19 mouse cellular contexts compared by ENCODE assay signal in genomic region chr8:121342931-121343330, GRCm38 (mm10).
DNase-seq lines count a peak whose midpoint lies in the region; ATAC-seq and TF ChIP-seq lines count a peak whose summit lies in the region.
"Had no signal": no experiment of that assay in that cellular context is flagged by ENCODE, and none has a peak within 500 bp of the region (broad histone marks: within the 10 kb centered on the region; RNA-seq: fewer than 3 reads in every experiment).

No protein-coding gene starts in this region.

- no peaks in the 10 kb centered on the region for H3K9me3 ChIP-seq in heart, embryonic 13.5 days
- no peaks in the 10 kb centered on the region for H3K9me3 ChIP-seq in midbrain, embryonic 10.5 days (replicated peaks)
- H3K9me3 ChIP-seq in midbrain, embryonic 16.5 days (replicated peaks; ENCODE audit: control insufficient read depth, low read length, poor library complexity, severe bottlenecking) = no peaks in the 10 kb centered on the region
- no peaks in the 10 kb centered on the region for H3K9me3 ChIP-seq in embryonic facial prominence, embryonic 13.5 days
- H3K9me3 ChIP-seq in limb, embryonic 14.5 days (ENCODE audit: control insufficient read depth, low read length) = no peaks in the 10 kb centered on the region
- no peaks in the 10 kb centered on the region for H3K9me3 ChIP-seq in neural tube, embryonic 15.5 days (replicated peaks)
- H3K9me3 ChIP-seq: heart, embryonic 15.5 days had no signal

- H3K36me3 ChIP-seq in heart, embryonic 13.5 days = no peaks in the 10 kb centered on the region
- H3K36me3 ChIP-seq in midbrain, embryonic 10.5 days = no peaks in the 10 kb centered on the region
- H3K36me3 ChIP-seq in midbrain, embryonic 16.5 days (ENCODE audit: control insufficient read depth, insufficient read depth, low read length) = no peaks in the 10 kb centered on the region
- H3K36me3 ChIP-seq in embryonic facial prominence, embryonic 13.5 days = no peaks in the 10 kb centered on the region
- H3K36me3 ChIP-seq in limb, embryonic 14.5 days (ENCODE audit: control insufficient read depth, insufficient read depth, low read length) = no peaks in the 10 kb centered on the region
- H3K36me3 ChIP-seq in neural tube, embryonic 15.5 days = no peaks in the 10 kb centered on the region
- H3K36me3 ChIP-seq: heart, embryonic 15.5 days had no signal

- H3K27ac ChIP-seq in heart, embryonic 13.5 days (replicated peaks) = peak overlapping the region; percentile 10
- H3K27ac ChIP-seq in midbrain, embryonic 10.5 days (replicated peaks) = peak overlapping the region; percentile 28; the same call in 1 of the 2 replicates
- H3K27ac ChIP-seq in midbrain, embryonic 16.5 days (ENCODE audit: low read length) = no peak overlapping the region
- H3K27ac ChIP-seq in embryonic facial prominence, embryonic 13.5 days = peak overlapping the region; percentile 35; the same call in 1 of the 2 replicates
- H3K27ac ChIP-seq in limb, embryonic 14.5 days (replicated peaks; ENCODE audit: low read depth, low read length) = no peak overlapping the region
- no peak overlapping the region for H3K27ac ChIP-seq in neural tube, embryonic 15.5 days (replicated peaks)
- H3K27ac ChIP-seq: gastrocnemius, adult 2 months; heart, embryonic 15.5 days; hindbrain, postnatal 0 days had no signal

- no peak overlapping the region for H3K4me2 ChIP-seq in heart, embryonic 13.5 days
- H3K4me2 ChIP-seq in midbrain, embryonic 16.5 days (ENCODE audit: low read length) = no peak overlapping the region
- peak overlapping the region; percentile 20 for H3K4me2 ChIP-seq in embryonic facial prominence, embryonic 13.5 days
- 0 out of 2 replicates have a peak overlapping the region, but pooled peaks have one; percentile 11 for H3K4me2 ChIP-seq in limb, embryonic 14.5 days (replicated peaks; ENCODE audit: low read depth, low read length, severe bottlenecking)
- no peak overlapping the region for H3K4me2 ChIP-seq in neural tube, embryonic 15.5 days
- H3K4me2 ChIP-seq: heart, embryonic 15.5 days; liver, embryonic 11.5 days had no signal

- H3K9ac ChIP-seq in heart, embryonic 13.5 days = no peak overlapping the region
- no peak overlapping the region for H3K9ac ChIP-seq in midbrain, embryonic 16.5 days (ENCODE audit: low read depth, low read length)
- peak overlapping the region; percentile 27; the same call in 1 of the 2 replicates for H3K9ac ChIP-seq in embryonic facial prominence, embryonic 13.5 days
- H3K9ac ChIP-seq in limb, embryonic 14.5 days (ENCODE audit: low read depth, low read length, severe bottlenecking) = no peak overlapping the region
- no peak overlapping the region for H3K9ac ChIP-seq in neural tube, embryonic 15.5 days (replicated peaks)
- H3K9ac ChIP-seq: heart, embryonic 15.5 days had no signal

- 38% methylated on average over 13 of the region's 13 CpGs for WGBS in heart, embryonic 13.5 days
- WGBS in midbrain, embryonic 10.5 days = 69% methylated on average over 13 of the region's 13 CpGs
- WGBS in midbrain, embryonic 16.5 days = 70% methylated on average over 13 of the region's 13 CpGs
- WGBS in embryonic facial prominence, embryonic 13.5 days = 12% methylated on average over 13 of the region's 13 CpGs
- WGBS in limb, embryonic 14.5 days = 13% methylated on average over 13 of the region's 13 CpGs
- 70% methylated on average over 13 of the region's 13 CpGs for WGBS in neural tube, embryonic 15.5 days

- peaks cover 13% of the 10 kb centered on the region; the same call in 1 of the 2 replicates for H3K27me3 ChIP-seq in heart, embryonic 13.5 days (replicated peaks)
- H3K27me3 ChIP-seq in midbrain, embryonic 10.5 days (ENCODE audit: low read depth, poor library complexity, severe bottlenecking) = no peaks in the 10 kb centered on the region
- H3K27me3 ChIP-seq in midbrain, embryonic 16.5 days (ENCODE audit: control insufficient read depth, insufficient read depth, low read depth, low read length) = no peaks in the 10 kb centered on the region
- 0 out of 2 replicates have a peak, but pooled peaks cover 10% of the 10 kb centered on the region for H3K27me3 ChIP-seq in embryonic facial prominence, embryonic 13.5 days
- H3K27me3 ChIP-seq in limb, embryonic 14.5 days (ENCODE audit: control insufficient read depth, insufficient read depth, low read length) = no peaks in the 10 kb centered on the region
- H3K27me3 ChIP-seq in neural tube, embryonic 15.5 days (replicated peaks) = no peaks in the 10 kb centered on the region
- H3K27me3 ChIP-seq: heart, embryonic 15.5 days had no signal

- peaks cover 33% of the 10 kb centered on the region for H3K4me1 ChIP-seq in heart, embryonic 13.5 days
- H3K4me1 ChIP-seq in midbrain, embryonic 10.5 days = 0 out of 2 replicates have a peak, but pooled peaks cover 10% of the 10 kb centered on the region
- H3K4me1 ChIP-seq in midbrain, embryonic 16.5 days (ENCODE audit: control insufficient read depth, insufficient read depth, low read length) = no peaks in the 10 kb centered on the region
- H3K4me1 ChIP-seq in embryonic facial prominence, embryonic 13.5 days = peaks cover 36% of the 10 kb centered on the region
- H3K4me1 ChIP-seq in limb, embryonic 14.5 days (ENCODE audit: control insufficient read depth, insufficient read depth, low read length) = peaks cover 6% of the 10 kb centered on the region
- H3K4me1 ChIP-seq in neural tube, embryonic 15.5 days = peaks cover 11% of the 10 kb centered on the region; the same call in 1 of the 2 replicates

- no peak for ATAC-seq in heart, embryonic 13.5 days (ENCODE audit: extremely low read depth, insufficient number of reproducible peaks, low FRiP score, low TSS enrichment)
- no peak for ATAC-seq in midbrain, embryonic 16.5 days
- ATAC-seq in embryonic facial prominence, embryonic 13.5 days (ENCODE audit: insufficient number of reproducible peaks, insufficient read depth, low FRiP score, low TSS enrichment, low read depth) = no peak
- no peak for ATAC-seq in limb, embryonic 14.5 days (ENCODE audit: low FRiP score, low read depth)
- ATAC-seq in neural tube, embryonic 15.5 days (ENCODE audit: low FRiP score) = no peak
- ATAC-seq: hindbrain, postnatal 0 days; intestine, postnatal 0 days had no signal

- H3K4me3 ChIP-seq in heart, embryonic 13.5 days = no peak overlapping the region
- H3K4me3 ChIP-seq in midbrain, embryonic 10.5 days = no peak overlapping the region
- H3K4me3 ChIP-seq in midbrain, embryonic 16.5 days (ENCODE audit: low read depth, low read length) = no peak overlapping the region
- no peak overlapping the region for H3K4me3 ChIP-seq in embryonic facial prominence, embryonic 13.5 days
- no peak overlapping the region for H3K4me3 ChIP-seq in limb, embryonic 14.5 days (replicated peaks; ENCODE audit: low read length)
- no peak overlapping the region for H3K4me3 ChIP-seq in neural tube, embryonic 15.5 days (replicated peaks)
- H3K4me3 ChIP-seq: gastrocnemius, adult 2 months; heart, embryonic 15.5 days had no signal

- no peak for TF ChIP-seq POLR2A in limb, embryonic 14.5 days (IDR thresholded peaks at IDR 0.05; ENCODE audit: borderline replicate concordance, extremely low read depth, insufficient read depth, insufficient read length)

- DNase-seq in heart, adult 11 months = no peak
- no peak for DNase-seq in midbrain, embryonic 10.5 days (ENCODE audit: low spot score)
- DNase-seq in limb, embryonic 14.5 days (ENCODE audit: low spot score) = no peak
- DNase-seq in right cerebral cortex, adult 18-20 months = no peak
- DNase-seq: adrenal gland, adult 2 months; cerebellum, adult 9-11 months; gastrocnemius, adult 2 months; lung, adult 18-20 months; retina, postnatal 1 day; right cerebral cortex, postnatal 4 days; thymus, postnatal 36 days had no signal

Comparison
In these comparisons a context has a peak if more than half of its experiments do, and no peak if none do; other contexts are left out.
1. H3K27ac ChIP-seq: peak in heart, embryonic 13.5 days (single experiment), midbrain, embryonic 10.5 days (single experiment) and embryonic facial prominence, embryonic 13.5 days (single experiment); none in midbrain, embryonic 16.5 days (single experiment), limb, embryonic 14.5 days (single experiment) and neural tube, embryonic 15.5 days (single experiment).
2. H3K4me2 ChIP-seq: peak in embryonic facial prominence, embryonic 13.5 days (single experiment) and limb, embryonic 14.5 days (single experiment); none in heart, embryonic 13.5 days (single experiment), midbrain, embryonic 16.5 days (single experiment) and neural tube, embryonic 15.5 days (single experiment).